Mouse (Mus musculus) brain, adult 2 months (tissue): Measurements from ENCODE around the gene Gmfb.
A peak's percentile ranks its signal among the peaks of the same experiment; 100 is the strongest.
"Not testable (repeated sequence)": the region's sequence is repeated elsewhere in the genome, so short reads cannot be mapped to it uniquely, and the experiment has no call there.

Experiments
- DNase-seq: peaks from one replicate; pipeline ENCODE4 v3.0.0; 2011; ENCODE audit warnings: low read depth, low spot score

Gmfb gene

GRCm38 (mm10) chr14:46821873-46822716 lies at the start of gene Gmfb:
Gene Gmfb (minus strand): TSS chr14:46822242.
- peak; percentile 98 for DNase-seq

DNA sequence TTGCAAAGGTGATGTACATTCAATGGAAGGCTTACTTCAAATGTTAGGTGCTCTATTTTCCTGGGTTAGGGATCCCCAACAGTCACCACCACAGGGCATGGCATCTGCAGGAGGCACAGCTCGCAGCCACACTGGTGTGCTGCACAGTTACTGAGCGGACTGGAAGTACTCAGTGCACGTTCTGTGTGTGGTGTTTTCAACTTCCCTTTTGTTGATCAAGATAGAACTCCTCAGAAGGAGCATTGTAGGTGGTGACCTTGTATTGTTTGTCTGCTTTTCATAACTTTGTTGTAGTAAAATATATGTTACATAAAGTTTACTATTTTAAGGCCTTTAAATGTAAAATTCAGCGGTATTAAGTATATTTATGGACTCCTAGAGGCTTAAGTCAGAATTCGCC lies 40.9 kb upstream of the Gmfb start:
- no peak for DNase-seq

- peak; percentile 14 for DNase-seq
These were observed 31.6 kb upstream of the Gmfb start for GRCm38 (mm10) chr14:46853677-46854076.

GRCm38 (mm10) chr14:46849769-46850168 lies 27.7 kb upstream of the Gmfb start:
- no peak for DNase-seq

DNA sequence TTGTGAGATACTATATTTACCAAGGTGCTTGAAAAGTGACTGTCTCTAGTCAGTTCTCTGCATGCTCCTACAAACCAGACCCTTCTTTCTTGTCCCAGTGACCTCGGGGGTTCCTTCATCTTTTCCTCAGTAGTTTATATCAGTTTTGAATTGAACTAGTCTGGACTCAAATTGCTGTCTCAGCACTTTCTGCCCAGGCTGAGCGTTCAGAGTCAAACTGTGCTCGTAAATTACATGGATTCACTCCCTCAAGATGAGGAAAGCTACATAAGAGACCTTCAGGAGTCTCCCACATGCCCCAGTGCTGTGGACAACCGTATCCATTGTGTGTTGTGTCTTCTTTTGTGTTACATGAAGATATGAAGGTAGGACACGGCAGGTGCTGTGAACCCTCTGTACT lies 26.7 kb upstream of the Gmfb start:
- DNase-seq = no peak

- DNase-seq = no peak
These were observed 26.1 kb upstream of the Gmfb start for GRCm38 (mm10) chr14:46848063-46848590.

GRCm38 (mm10) chr14:46845706-46846105 lies 23.7 kb upstream of the Gmfb start:
- DNase-seq = no peak

GRCm38 (mm10) chr14:46839326-46839725 lies 17.3 kb upstream of the Gmfb start:
- no peak for DNase-seq

DNA sequence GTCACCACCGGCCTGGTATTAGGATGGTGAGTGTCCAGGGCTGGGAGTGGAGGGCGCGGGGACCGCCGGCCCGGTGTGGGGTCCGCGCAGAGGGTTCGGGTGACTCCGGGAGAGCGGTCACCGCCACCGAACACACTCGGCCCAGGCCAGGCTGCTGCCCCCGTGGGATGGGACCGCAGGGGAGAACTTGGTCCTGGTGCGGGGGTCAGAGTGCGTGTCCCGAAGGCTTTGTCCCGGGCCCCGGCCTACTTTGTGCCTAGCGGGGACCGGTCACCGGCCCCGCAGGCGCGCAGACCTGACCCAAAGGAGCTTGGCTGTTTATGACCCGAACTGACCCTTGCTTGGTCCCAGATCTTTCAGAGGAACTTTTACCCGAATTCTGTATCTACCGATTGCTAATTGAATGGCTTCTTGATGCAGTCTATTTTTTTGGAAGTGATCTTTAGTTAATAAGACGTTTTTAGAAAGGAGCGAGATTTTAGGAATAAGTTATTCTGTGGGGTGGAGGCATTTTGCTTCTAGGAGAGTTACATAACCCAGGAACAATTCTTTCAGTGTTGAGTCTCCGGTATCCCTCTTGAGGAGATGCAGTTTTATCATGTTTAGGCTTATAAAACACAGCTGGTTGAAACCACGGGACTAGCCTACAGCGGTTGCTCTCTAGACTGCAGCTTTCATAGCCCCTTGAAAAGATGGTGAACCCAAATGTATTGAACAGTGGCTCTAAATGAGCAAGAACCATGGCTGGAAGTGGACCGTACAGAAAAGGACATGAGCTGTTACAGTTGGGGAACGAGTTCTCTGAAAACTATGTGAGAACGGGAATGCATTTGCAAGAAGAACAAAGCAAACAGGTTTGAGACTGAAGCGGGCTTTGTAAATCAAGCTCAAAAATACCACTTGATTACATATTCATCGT lies 10.6 kb upstream of the Gmfb start:
- DNase-seq = peak; percentile 54

DNA sequence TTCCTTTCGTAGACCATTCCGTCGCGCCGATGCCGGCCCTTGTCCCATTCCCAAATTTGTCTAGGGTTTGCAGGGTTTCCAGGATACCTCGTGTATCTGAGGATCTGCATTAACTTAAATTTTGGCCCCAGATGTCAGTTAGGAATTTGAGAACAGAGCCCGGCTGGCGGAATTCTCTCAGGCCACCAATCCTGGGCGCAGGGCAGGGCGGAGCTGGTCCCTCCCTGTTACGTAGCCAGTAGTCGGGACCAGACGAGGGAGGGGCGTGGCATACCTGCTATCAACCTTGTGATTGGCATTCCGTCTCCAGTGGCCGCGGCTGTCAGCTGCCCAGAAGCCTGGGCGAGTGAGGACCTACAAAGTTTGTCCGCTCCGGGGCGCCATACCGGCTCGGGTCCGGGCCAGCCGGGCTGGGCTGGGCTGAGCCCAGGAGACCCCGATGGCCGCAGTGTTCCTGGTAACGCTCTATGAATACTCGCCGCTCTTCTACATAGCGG lies 9.8 kb upstream of the Gmfb start, which contains the start of gene Cgrrf1:
Gene Cgrrf1 (plus strand): TSS at position 289 of the 497 bp plus-strand sequence.
- DNase-seq = peak; percentile 98

- no peak for DNase-seq
These were observed 9.3 kb upstream of the Gmfb start for GRCm38 (mm10) chr14:46831295-46831694.

- no peak for DNase-seq
These were observed 5.4 kb upstream of the Gmfb start for GRCm38 (mm10) chr14:46827430-46827829.

DNA sequence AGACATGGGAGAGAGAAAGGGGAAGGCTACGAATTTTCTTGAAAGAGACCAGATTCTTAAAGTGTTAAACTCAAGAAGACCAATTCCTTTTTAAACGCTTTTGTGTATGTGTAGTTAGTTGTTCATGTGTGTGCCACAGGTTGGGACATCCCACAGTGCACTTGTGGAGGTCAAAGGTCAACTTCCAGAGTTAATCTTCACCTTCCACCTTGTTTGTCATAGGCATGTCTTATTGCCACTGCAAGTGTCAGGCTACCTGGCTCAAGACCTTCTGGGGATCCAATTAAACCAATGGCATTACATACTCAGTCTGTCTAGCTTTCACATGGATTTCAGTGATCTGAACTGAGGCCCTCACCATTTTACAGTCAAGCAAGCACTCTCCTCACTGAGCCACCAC lies 2.0 kb upstream of the Gmfb start:
- DNase-seq = no peak

DNA sequence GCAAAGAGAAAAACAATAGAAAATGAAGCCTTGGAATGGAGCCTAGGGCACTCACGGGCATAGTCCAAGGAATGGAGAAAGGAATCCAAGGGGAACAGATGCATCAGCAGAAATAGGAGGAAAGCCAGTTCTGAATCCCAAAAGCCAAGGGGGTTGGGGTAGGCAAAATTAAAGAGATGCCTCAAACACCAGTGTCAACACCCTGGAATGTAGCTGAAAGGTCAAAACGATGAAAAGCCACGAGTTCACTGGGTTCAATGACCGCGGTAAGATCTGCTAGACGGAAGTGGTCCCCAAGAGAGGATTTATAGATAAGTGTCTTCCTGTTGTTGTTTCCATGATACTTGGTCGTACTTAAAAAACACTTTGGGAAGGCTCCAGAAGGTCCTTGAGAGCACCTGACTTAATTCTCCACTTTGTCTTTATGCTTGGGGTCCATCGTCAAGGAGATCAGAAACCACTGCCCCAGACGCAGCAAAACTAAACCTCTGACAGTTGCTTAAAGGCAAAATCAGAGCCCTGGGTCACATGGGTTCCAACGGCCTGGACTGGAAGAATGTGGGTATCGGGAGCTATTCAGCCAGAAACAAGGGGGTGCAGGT lies 670 bp downstream of the Gmfb start:
- peak; percentile 51 for DNase-seq

GRCm38 (mm10) chr14:46819961-46820360 lies 2.1 kb downstream of the Gmfb start:
- DNase-seq = not testable (repeated sequence)

- no peak for DNase-seq
These were observed 3.3 kb downstream of the Gmfb start for GRCm38 (mm10) chr14:46818743-46819142.

- no peak for DNase-seq
These were observed 5.0 kb downstream of the Gmfb start for GRCm38 (mm10) chr14:46816916-46817622.

DNA sequence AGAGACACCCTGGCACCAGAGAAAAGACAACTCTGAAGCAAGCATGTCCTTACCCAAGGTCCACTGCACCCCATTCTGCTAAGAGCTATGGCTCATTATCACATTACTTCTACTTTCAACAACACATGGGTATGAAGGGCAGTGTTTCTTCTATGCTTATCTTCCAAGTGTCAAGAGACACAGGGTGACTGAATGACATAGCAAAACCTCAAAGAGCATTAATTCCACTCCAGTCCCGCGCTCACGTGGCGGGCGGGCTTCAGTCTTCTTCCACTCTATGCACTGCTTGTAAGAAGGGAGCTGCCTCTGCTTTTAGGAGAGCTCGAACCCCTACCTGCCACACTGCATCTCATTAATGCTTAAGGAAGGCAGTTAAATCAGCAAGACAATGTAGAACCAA lies 6.4 kb downstream of the Gmfb start:
- DNase-seq = no peak

DNA sequence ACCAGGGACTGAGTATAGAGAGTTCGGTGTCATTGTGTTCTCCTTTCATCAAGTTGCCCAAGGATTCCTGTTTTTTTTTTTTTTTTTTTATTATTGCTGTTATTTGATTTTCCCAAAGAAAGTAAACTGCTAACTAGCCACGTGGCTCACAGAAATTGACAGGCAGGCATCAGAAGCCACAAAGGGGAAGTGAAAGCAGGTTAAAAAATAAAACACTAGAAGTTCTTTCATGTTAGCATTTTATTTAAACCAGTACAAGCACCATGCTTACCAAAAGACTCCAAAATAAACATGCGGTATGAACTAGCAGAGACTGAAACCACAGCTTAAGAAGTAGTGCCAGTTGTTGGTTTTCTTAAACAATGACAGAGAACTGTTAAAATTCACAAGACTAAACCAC lies 14.1 kb downstream of the Gmfb start:
- no peak for DNase-seq

- no peak for DNase-seq
These were observed 15.9 kb downstream of the Gmfb start for GRCm38 (mm10) chr14:46806186-46806585.

- DNase-seq = no peak
These were observed 18.3 kb downstream of the Gmfb start for GRCm38 (mm10) chr14:46803791-46804190.
